Mouse (Mus musculus) heart, adult 2 months (tissue): ENCODE results near the gene Clstn2. TPM values are rescaled to one million over a fixed set of nuclear protein-coding genes. Genes with fewer than 3 reads are reported as not detected.

Experiments
- DNase-seq, 2 experiments: peaks; one replicate each; pipeline ENCODE4 v3.0.0; 2021
- H3K27ac ChIP-seq: fragments of 200-600 bp; 2 replicates; pipeline ENCODE4 v1.8.1; 2022
- H3K27me3 ChIP-seq: fragments of 200-500 bp; 2 replicates; pipeline ENCODE4 v1.6.1; 2012; ENCODE audit warnings: mild to moderate bottlenecking, low read length, inconsistent platforms, mixed read lengths; ENCODE audit not compliant: control insufficient read depth, insufficient read depth
- H3K36me3 ChIP-seq: fragments of 200-500 bp; 2 replicates; pipeline ENCODE4 v1.6.1; 2012; ENCODE audit warnings: low read length, inconsistent platforms; ENCODE audit not compliant: control insufficient read depth, insufficient read depth
- H3K4me1 ChIP-seq: fragments of 200-500 bp; 2 replicates; pipeline ENCODE4 v1.6.1; 2011; ENCODE audit warnings: low read length; ENCODE audit not compliant: control insufficient read depth, insufficient read depth
- H3K4me3 ChIP-seq: fragments of 200-600 bp; 2 replicates; pipeline ENCODE4 v1.8.1; 2022
- H3K79me2 ChIP-seq: fragments of 200-500 bp; replicated peaks from 2 replicates; pipeline ENCODE4 v1.6.1; 2012; ENCODE audit warnings: mild to moderate bottlenecking, inconsistent platforms, low read length, moderate library complexity, mixed read lengths; ENCODE audit not compliant: control insufficient read depth, insufficient read depth
- H3K9ac ChIP-seq: fragments of 200-500 bp; 2 replicates; pipeline ENCODE4 v1.6.1; 2012; ENCODE audit warnings: low read depth, mild to moderate bottlenecking, control low read depth, inconsistent platforms, low read length, mixed read lengths
- CTCF ChIP-seq: fragments of 200-600 bp; IDR thresholded peaks from 2 replicates; pipeline ENCODE4 v1.8.1; 2022; ENCODE audit warnings: antibody characterized with exemption, mild to moderate bottlenecking, moderate library complexity
- EP300 ChIP-seq: fragments of 200-500 bp; IDR thresholded peaks from 2 replicates; pipeline ENCODE4 v1.6.1; 2011; ENCODE audit warnings: low read depth, low read length, control low read depth; ENCODE audit not compliant: insufficient read depth
- POLR2A ChIP-seq: fragments of 200-500 bp; IDR thresholded peaks from 2 replicates; pipeline ENCODE4 v1.6.1; 2011; ENCODE audit warnings: mild to moderate bottlenecking, low read depth, low read length, control low read depth; ENCODE audit not compliant: insufficient read depth
- WGBS: fragments of 180-500 bp; shearing (Covaris S2); methylation state at CpG from one replicate; pipeline ENCODE4 v1.1.7; 2018; 5-methylcytosine and 5-hydroxymethylcytosine counted together
- intact Hi-C: fragments of 180-260 bp; cut with DNase I; formaldehyde crosslinking; loops from one replicate; pipeline ENCODE4 v1.15.1; 2025
- long read RNA-seq: library from polyadenylated mRNA; stranded (forward); transcript quantifications from one replicate; pipeline ENCODE4 v2.0.0, GENCODE M21; 2021
- polyA plus RNA-seq: library from polyadenylated mRNA; depleted of rRNA; stranded (reverse); fragments of >200 nt; gene quantifications from 2 replicates; pipeline ENCODE4 v1.2.3, GENCODE M21; 2012; rRNA removed
- total RNA-seq, 2 experiments: library from RNA; stranded (reverse); gene quantifications; 2 replicates each; pipeline ENCODE4 v1.2.3; 2021

The Clstn2 gene
- total RNA-seq (under 1 TPM; 0.37 to 0.39 TPM), polyA plus RNA-seq (0.29 and 0.56 TPM in 2 replicates)
- long read RNA-seq, result 0 reads

DNA sequence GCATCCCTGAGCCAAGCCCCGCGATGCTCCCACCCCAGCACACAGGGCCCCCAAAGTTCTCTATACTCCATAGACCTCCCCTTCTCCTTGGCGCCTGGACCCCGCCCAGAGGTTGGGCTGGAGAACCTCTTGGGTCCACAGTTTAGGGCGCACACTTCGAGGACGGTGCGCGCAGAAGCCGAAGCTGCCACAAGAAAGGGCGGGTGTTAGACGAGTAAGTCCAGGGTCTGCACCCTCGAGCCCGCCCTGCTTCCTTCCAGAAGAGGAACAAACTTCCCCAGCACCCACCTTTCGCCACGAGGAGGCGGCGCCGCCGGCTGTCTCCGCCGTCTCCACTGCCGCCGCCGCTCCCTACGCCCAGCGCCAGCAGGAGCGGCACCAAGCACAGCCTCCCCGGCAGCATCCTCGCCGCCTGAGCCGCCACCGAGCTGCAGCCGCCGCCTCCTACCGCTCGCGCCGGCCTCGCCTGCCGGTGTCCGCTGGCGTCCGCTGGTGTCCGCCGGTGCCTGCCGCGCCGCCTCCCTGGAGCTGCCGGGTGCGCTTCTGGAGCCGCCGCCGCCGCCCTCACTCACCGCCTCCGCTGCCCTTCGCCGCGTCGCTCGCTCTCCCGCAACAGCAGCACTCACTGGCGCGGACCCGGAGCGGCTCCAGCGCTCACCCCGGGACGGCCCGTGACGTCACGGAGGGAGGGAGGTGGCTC is at the start of gene Clstn2:
Clstn2 (minus strand) TSS at position 609 of the 700 bp plus-strand sequence.
- intact Hi-C loops, result loop anchor here (5.0 kb wide), 2 partner anchors 510 to 575 kb away; no protein-coding TSS in a partner anchor
- Histone ChIP-seq H3K27ac (no peak within 1 kb of the TSS), H3K79me2 (no peaks in the 10 kb centered on the region), H3K4me3 (peak within 1 kb of the TSS; percentile 24), H3K9ac (peak within 1 kb of the TSS; percentile 56), H3K27me3 (peaks cover 12% of the 10 kb centered on the region), H3K4me1 (no peaks in the 10 kb centered on the region), H3K36me3 (no peaks in the 10 kb centered on the region)
- peak; percentile 37 to 39 for DNase-seq
- TF ChIP-seq POLR2A (no peak), CTCF (no peak), EP300 (no peak)
- 1% methylated on average over 61 of the region's 73 CpGs for WGBS

DNA sequence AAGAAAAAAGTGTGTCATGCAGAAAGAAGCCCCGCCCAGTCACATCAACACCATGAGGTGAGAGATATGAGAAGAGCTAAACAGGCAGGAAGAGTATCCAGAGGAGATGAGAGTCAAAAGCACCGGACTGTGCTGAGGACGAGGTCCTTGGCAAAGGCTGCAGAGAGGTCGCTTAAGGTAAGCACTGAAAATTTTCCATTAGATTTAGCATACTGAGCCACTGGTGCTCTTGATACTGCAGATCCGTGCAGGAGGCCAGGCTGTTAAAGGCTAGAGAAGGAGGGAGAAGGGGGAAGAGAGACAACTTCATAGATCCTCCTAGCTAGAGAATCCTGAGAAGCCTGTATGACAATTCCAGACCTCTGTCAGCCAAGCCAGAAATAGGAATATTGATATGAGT is 34.8 kb upstream of the Clstn2 start:
- intact Hi-C loops, result no loop called here
- peak in 1 of 2 experiments; percentile 6 for DNase-seq
- Histone ChIP-seq H3K4me3 (no peak overlapping the region), H3K9ac (no peak overlapping the region), H3K27ac (no peak overlapping the region), H3K4me1 (peaks cover 1% of the 10 kb centered on the region; the same call in 1 of the 2 replicates), H3K79me2 (no peaks in the 10 kb centered on the region), H3K27me3 (no peaks in the 10 kb centered on the region), H3K36me3 (no peaks in the 10 kb centered on the region)
- WGBS, result 34% methylated on average over 5 of the region's 5 CpGs
- no peak for TF ChIP-seq EP300
- TF ChIP-seq POLR2A, result no peak
- no peak for TF ChIP-seq CTCF

DNA sequence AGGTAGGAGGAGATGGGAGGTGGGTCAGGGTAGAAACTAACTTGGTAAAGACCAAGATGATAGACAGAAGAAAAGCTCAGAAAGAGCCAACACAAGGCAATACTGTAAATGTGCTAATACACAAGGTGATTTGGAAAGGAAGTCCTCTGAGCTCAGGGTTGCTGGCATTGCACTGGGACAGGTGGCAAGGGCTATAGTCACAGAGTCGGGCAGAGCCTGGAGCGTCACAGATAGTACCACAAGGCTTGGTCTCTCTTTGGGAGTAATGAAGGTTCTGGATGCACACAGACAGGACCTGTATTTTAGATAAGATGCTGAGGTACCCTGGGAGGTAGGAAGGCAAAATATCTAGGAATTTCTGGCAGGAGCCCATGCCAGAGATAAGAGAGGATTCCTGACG is 28.7 kb upstream of the Clstn2 start:
- TF ChIP-seq POLR2A (no peak), EP300 (no peak), CTCF (no peak)
- Histone ChIP-seq H3K4me3 (no peak overlapping the region), H3K27ac (no peak overlapping the region), H3K36me3 (no peaks in the 10 kb centered on the region), H3K9ac (no peak overlapping the region), H3K27me3 (no peaks in the 10 kb centered on the region), H3K79me2 (no peaks in the 10 kb centered on the region), H3K4me1 (no peaks in the 10 kb centered on the region)
- 34% methylated on average over 3 of the region's 3 CpGs for WGBS
- no peak for DNase-seq
- intact Hi-C loops, result no loop called here

DNA sequence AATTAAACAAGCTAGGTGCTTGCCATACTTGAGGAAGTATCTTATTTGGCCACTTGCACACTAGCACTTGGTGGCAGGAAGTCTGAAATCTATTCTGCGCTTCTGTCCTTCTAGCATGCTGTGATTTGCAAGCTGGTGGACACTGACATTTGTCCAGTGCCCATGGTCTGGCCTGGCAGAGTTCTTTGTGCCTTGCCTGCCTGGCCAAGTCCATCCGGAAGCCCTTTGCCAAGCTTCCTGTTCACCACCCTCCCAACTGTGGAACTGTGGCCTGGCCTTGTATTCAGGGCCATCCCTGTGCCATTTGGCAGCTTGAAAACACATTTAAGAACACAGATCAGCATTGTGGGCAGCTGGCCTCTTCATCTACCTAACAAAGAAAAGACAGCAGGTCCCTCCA is 24.3 kb upstream of the Clstn2 start:
- Histone ChIP-seq H3K27ac (no peak overlapping the region), H3K4me3 (no peak overlapping the region), H3K27me3 (no peaks in the 10 kb centered on the region), H3K36me3 (no peaks in the 10 kb centered on the region), H3K9ac (no peak overlapping the region), H3K79me2 (no peaks in the 10 kb centered on the region), H3K4me1 (no peaks in the 10 kb centered on the region)
- WGBS, result 88% methylated on average over 2 of the region's 2 CpGs
- DNase-seq, result no peak
- TF ChIP-seq CTCF, result no peak
- TF ChIP-seq EP300, result no peak
- TF ChIP-seq POLR2A, result no peak
- intact Hi-C loops, result no loop called here

DNA sequence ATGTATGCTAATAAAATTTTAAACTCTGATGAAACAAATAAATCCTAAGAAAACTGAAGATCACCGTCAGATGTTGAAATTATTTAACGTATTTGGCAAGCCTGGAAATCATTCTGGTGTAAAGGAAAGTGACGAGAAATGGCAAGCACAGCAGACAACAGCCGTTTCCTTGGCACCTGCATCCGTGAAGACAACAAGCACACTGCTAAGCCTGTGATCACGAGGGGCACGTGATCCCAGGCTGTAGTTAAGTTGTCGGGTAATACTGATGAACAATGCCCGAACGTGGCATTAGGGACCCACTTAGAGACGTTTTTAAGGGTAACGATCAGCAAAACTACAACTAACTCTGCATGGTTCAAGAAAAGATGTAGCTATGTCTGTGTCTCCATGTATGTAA is 18.4 kb upstream of the Clstn2 start:
- no peak for DNase-seq
- no peaks in the 10 kb centered on the region for H3K36me3 ChIP-seq
- 76% methylated on average over 12 of the region's 12 CpGs for WGBS
- H3K27me3 ChIP-seq, result 0 out of 2 replicates have a peak, but pooled peaks cover 2% of the 10 kb centered on the region
- intact Hi-C loops, result no loop called here
- H3K4me3 ChIP-seq, result no peak overlapping the region
- TF ChIP-seq CTCF (no peak), EP300 (no peak), POLR2A (no peak)
- no peaks in the 10 kb centered on the region for H3K4me1 ChIP-seq
- H3K27ac ChIP-seq, result no peak overlapping the region
- no peaks in the 10 kb centered on the region for H3K79me2 ChIP-seq
- no peak overlapping the region for H3K9ac ChIP-seq

DNA sequence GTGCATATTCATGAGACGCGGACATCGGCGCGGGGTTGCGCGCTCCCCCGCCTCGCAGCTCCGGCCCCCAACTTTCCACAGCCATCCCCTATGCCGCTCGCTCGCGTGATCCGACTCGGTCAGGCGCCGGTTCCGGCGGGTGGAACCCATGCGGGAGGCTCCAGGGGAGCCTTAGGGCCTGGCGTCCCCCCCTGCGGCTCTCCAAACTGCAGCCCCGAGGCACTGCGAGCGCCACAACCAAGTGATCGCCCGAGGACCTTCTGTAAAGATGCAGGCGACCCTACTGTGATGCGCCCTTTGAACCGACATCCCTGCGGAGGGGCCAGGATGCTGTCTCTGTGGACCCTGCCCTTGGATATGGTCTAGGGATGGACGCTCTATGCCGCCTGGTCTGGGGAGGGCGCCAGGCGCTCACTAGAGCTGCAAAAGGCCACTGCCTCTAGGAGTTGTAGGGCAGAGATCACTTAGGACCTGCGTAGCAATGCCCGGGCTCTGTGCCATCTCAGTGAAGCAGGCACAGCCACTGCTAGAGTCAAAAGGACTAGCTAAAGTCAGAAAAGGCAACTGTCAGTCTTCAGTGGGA is 383 bp upstream of the Clstn2 start:
- Histone ChIP-seq H3K4me3 (peak overlapping the region; percentile 24), H3K4me1 (no peaks in the 10 kb centered on the region), H3K27ac (no peak overlapping the region), H3K9ac (no peak overlapping the region), H3K36me3 (no peaks in the 10 kb centered on the region), H3K27me3 (peaks cover 12% of the 10 kb centered on the region), H3K79me2 (no peaks in the 10 kb centered on the region)
- 2% methylated on average over 38 of the region's 38 CpGs for WGBS
- intact Hi-C loops, result loop anchor here (5.0 kb wide), 2 partner anchors 509 to 576 kb away; no protein-coding TSS in a partner anchor
- DNase-seq, result peak in 1 of 2 experiments; percentile 13
- TF ChIP-seq EP300, result no peak
- TF ChIP-seq CTCF, result no peak
- no peak for TF ChIP-seq POLR2A
